Mouse (Mus musculus): Measurements from ENCODE around the gene Ran. TPM values are rescaled to one million over a fixed set of nuclear protein-coding genes. Genes with fewer than 3 reads are reported as not detected.

Ran gene
- polyA plus RNA-seq, 1 experiment: 127 TPM

- no peak overlapping the region for H3K27ac ChIP-seq (ENCODE audit: insufficient read depth, low read length)
- TF ChIP-seq CTCF (IDR thresholded peaks at IDR 0.05; ENCODE audit: extremely low read depth, insufficient read depth, low read length): no peak
- no peak for TF ChIP-seq POLR2A (IDR thresholded peaks at IDR 0.05; ENCODE audit: extremely low read depth, insufficient read depth, low read length)
- no peak overlapping the region for H3K4me3 ChIP-seq (ENCODE audit: insufficient read depth, low read length)
- H3K4me1 ChIP-seq (ENCODE audit: control insufficient read depth, insufficient read depth, low read length): peaks cover 2% of the 10 kb centered on the region; the same call in 1 of the 2 replicates
These were observed 32.5 kb upstream of the Ran start for GRCm38 (mm10) chr5:128987141-128987954.

- TF ChIP-seq CTCF (IDR thresholded peaks at IDR 0.05; ENCODE audit: extremely low read depth, insufficient read depth, low read length) (no peak), POLR2A (IDR thresholded peaks at IDR 0.05; ENCODE audit: extremely low read depth, insufficient read depth, low read length) (no peak)
- Histone ChIP-seq H3K4me3 (ENCODE audit: insufficient read depth, low read length) (no peak overlapping the region), H3K4me1 (ENCODE audit: control insufficient read depth, insufficient read depth, low read length) (peaks cover 1% of the 10 kb centered on the region; the same call in 1 of the 2 replicates), H3K27ac (ENCODE audit: insufficient read depth, low read length) (no peak overlapping the region)
These were observed 19.0 kb upstream of the Ran start for GRCm38 (mm10) chr5:129000706-129001468.

- no peak overlapping the region for H3K4me3 ChIP-seq (ENCODE audit: insufficient read depth, low read length)
- no peak overlapping the region for H3K27ac ChIP-seq (ENCODE audit: insufficient read depth, low read length)
- H3K4me1 ChIP-seq (ENCODE audit: control insufficient read depth, insufficient read depth, low read length): peaks cover 4% of the 10 kb centered on the region; the same call in 1 of the 2 replicates
- TF ChIP-seq CTCF (IDR thresholded peaks at IDR 0.05; ENCODE audit: extremely low read depth, insufficient read depth, low read length) (no peak), POLR2A (IDR thresholded peaks at IDR 0.05; ENCODE audit: extremely low read depth, insufficient read depth, low read length) (no peak)
These were observed 17.3 kb upstream of the Ran start for GRCm38 (mm10) chr5:129002571-129003011.

- Histone ChIP-seq H3K27ac (ENCODE audit: insufficient read depth, low read length) (no peak overlapping the region), H3K4me3 (ENCODE audit: insufficient read depth, low read length) (no peak overlapping the region), H3K4me1 (ENCODE audit: control insufficient read depth, insufficient read depth, low read length) (peaks cover 6% of the 10 kb centered on the region)
- no peak for TF ChIP-seq POLR2A (IDR thresholded peaks at IDR 0.05; ENCODE audit: extremely low read depth, insufficient read depth, low read length)
- no peak for TF ChIP-seq CTCF (IDR thresholded peaks at IDR 0.05; ENCODE audit: extremely low read depth, insufficient read depth, low read length)
These were observed 14.5 kb upstream of the Ran start for GRCm38 (mm10) chr5:129005416-129005815.

- no peak overlapping the region for H3K27ac ChIP-seq (ENCODE audit: insufficient read depth, low read length)
- H3K4me3 ChIP-seq (ENCODE audit: insufficient read depth, low read length): peak overlapping the region; percentile 86; the same call in 1 of the 2 replicates
- TF ChIP-seq POLR2A (IDR thresholded peaks at IDR 0.05; ENCODE audit: extremely low read depth, insufficient read depth, low read length): no peak
- TF ChIP-seq CTCF (IDR thresholded peaks at IDR 0.05; ENCODE audit: extremely low read depth, insufficient read depth, low read length): no peak
- H3K4me1 ChIP-seq (ENCODE audit: control insufficient read depth, insufficient read depth, low read length): peaks cover 6% of the 10 kb centered on the region; the same call in 1 of the 2 replicates
These were observed 13.7 kb upstream of the Ran start for GRCm38 (mm10) chr5:129006031-129006788.

- TF ChIP-seq CTCF (IDR thresholded peaks at IDR 0.05; ENCODE audit: extremely low read depth, insufficient read depth, low read length) (no peak), POLR2A (IDR thresholded peaks at IDR 0.05; ENCODE audit: extremely low read depth, insufficient read depth, low read length) (no peak)
- H3K4me1 ChIP-seq (ENCODE audit: control insufficient read depth, insufficient read depth, low read length): peaks cover 6% of the 10 kb centered on the region; the same call in 1 of the 2 replicates
- peak overlapping the region; percentile 86 for H3K4me3 ChIP-seq (ENCODE audit: insufficient read depth, low read length)
- no peak overlapping the region for H3K27ac ChIP-seq (ENCODE audit: insufficient read depth, low read length)
These were observed 12.5 kb upstream of the Ran start for GRCm38 (mm10) chr5:129007105-129007957.

- no peak for TF ChIP-seq POLR2A (IDR thresholded peaks at IDR 0.05; ENCODE audit: extremely low read depth, insufficient read depth, low read length)
- TF ChIP-seq CTCF (IDR thresholded peaks at IDR 0.05; ENCODE audit: extremely low read depth, insufficient read depth, low read length): no peak
- H3K27ac ChIP-seq (ENCODE audit: insufficient read depth, low read length): no peak overlapping the region
These were observed 11.9 kb upstream of the Ran start for GRCm38 (mm10) chr5:129008008-129008407.

GRCm38 (mm10) chr5:129008412-129008826 is 11.4 kb upstream of the Ran start, which contains the start of gene Stx2:
Gene Stx2, minus strand, starts transcription at chr5:129008574.
- Histone ChIP-seq H3K4me3 (ENCODE audit: insufficient read depth, low read length) (peak within 1 kb of the TSS; percentile 86), H3K27ac (ENCODE audit: insufficient read depth, low read length) (no peak within 1 kb of the TSS), H3K4me1 (ENCODE audit: control insufficient read depth, insufficient read depth, low read length) (peaks cover 6% of the 10 kb centered on the region; the same call in 1 of the 2 replicates)
- TF ChIP-seq CTCF (IDR thresholded peaks at IDR 0.05; ENCODE audit: extremely low read depth, insufficient read depth, low read length): no peak
- peak; percentile 43; the same call in 1 of the 2 replicates for TF ChIP-seq POLR2A (IDR thresholded peaks at IDR 0.05; ENCODE audit: extremely low read depth, insufficient read depth, low read length)

More at GRCm38 (mm10) chr5:129008008-129008407, 11.9 kb upstream of the Ran start:
- Histone ChIP-seq H3K4me1 (ENCODE audit: control insufficient read depth, insufficient read depth, low read length) (peaks cover 6% of the 10 kb centered on the region; the same call in 1 of the 2 replicates), H3K4me3 (ENCODE audit: insufficient read depth, low read length) (peak overlapping the region; percentile 86)
